Mouse (Mus musculus) thymus, postnatal 25 days (tissue): ENCODE data around the gene Aldh18a1.
A peak's percentile ranks its signal among the peaks of the same experiment; 100 is the strongest.
"Not testable (repeated sequence)": the region's sequence is repeated elsewhere in the genome, so short reads cannot be mapped to it uniquely, and the experiment has no call there.

Source experiments
- DNase-seq: peaks from one replicate; pipeline ENCODE4 v3.0.0; 2022

Aldh18a1 gene

DNA sequence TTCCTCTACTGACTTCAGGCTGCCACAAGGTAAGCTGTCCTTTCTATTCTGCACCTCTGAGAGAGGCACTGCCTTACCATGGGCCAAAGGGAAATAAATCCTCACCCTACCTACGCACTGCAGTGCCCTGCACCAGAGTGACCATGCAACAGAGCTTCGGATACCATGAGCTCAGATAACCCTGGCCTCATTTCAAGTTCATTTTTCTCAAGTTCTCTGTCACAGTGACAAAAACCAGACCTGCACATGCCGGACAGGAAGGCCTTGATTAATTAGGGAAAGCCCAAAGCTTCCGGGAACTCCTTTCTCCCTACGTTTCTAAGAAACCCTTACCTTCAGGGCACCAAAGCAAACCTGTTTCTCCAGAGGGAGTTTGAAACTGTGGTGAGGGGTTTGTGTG is 6.6 kb downstream of the Aldh18a1 start:
- no peak for DNase-seq

DNA sequence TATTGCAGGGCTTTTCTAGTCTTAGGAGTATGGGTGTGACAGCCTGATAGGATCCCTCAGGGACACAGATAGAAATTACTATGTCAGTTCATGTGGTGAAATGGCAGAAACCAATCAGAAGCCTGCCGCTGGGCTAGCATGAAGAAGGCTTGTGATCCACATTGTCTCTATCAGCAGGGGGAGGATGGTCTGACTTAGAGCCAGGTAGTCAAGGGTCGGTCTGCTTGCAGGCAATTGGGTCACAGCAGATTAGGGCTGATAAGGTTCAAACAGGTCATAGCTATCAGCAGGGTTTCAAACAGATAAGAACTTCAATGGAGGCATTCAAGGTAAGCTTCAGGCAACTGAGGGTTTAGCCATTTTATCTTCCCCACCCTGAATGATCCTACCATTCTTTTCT is 7.4 kb downstream of the Aldh18a1 start:
- no peak for DNase-seq

DNA sequence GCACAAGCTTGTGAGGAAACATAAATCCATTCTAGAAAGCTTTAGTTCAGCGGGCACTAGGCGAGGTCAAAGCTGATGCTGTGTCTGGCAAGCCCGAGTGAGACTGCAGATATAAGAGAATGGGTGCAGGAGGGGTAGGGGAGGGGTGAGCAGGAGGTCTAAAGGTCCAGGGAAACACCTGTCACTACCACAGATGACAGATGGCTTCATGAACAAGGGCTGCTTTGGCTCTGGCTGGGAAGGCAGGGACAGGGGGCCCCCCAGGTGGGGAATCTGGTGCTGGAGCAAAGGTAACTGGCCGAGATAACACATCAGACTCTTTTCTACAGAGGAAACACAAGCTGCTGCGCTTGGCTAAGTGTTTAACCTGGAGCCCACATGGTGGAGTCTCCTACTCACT is 12.8 kb downstream of the Aldh18a1 start:
- no peak for DNase-seq

DNA sequence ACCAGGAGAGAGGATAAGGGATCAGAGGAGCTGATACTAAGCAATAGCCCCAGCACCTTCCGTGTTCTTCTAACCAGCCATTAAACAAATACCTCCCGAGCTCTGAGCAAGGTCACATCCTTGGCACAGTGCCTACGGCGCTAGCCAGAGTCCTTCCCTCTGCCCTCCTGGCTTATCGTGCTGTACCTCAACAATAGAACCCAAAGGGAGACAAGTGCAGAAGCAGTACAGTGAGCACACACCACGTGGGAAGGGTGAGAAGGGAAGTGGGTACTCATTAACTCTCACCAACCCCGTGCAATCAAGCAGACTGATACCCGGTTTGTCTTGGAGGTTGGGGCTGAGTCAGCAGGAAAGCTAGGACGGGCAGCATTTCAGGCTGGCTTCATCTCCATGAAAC is 17.5 kb downstream of the Aldh18a1 start:
- DNase-seq: no peak

DNA sequence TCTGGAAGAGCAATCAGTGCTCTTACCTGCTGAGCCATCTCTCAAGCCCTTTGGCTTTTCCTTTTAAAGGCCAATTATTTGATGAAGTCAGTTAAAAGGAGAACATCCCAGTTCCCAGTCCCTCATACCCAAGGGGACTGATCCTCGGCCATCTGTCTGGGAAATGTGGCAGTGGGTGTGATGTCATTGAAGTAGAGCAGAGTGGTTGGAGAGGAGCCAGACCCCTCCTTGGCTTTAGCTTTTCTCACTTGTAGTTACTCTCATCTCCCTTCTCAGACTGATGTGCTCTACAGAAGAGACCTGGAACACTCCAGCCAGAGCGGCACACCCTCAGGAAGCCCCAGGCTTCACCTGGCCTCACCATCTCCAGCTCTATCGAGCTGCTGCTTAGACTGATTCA is 20.6 kb downstream of the Aldh18a1 start:
- DNase-seq: no peak

DNA sequence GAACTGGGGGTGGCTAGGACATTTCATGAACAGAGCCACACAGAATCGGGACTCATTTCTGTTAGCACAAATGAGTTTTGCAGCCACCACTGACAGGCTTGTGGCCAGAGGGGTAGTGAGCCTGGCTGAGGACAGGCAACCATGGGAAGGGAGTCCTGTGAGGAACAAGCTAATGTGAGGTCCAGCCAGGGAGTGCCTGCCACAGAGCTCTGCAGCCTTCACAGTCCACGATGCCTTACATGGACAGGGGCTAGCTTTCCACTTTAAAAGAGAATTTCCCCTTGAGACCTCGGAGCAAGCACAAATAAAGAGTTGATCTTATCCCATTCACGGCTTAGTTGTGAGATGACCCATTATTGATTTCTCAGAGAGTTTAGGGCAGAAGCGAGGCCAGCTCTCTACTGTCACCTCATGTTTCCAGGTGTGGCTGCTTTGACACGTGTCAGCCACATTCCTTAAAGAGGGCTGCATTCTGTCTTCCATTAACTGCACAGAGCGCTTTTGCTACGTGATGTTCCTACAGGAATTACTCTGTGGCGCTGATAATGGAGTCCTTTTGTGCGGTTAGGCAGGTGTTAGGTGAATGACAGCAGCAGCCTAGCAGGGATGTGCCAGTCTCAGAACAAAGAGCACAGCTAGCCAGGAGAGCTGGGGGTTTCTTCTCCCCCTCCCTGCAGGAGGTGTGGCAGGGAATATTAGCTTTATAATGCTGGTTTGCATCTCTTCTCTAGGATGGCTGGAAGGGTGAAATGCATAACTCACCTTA is 24.2 kb downstream of the Aldh18a1 start:
- no peak for DNase-seq

DNA sequence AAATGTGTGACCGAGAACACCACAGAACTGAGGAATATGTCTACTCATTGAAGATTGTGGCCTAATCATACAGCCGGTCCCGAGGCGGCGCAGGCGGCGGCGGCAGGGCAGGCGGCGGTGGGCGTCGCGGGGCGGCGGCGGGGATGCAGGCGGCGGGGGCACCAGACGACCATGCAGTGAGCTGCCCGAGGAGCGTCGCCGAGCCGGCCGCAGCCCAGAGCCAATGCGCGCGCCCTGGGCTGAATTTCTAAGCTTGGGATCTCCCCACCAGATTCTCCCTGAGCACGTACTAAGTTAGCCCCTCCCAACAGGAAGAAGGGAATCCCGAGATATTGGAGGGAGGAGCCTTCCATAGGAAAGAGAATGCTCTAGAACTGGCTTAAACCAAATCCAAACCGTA is 26.7 kb downstream of the Aldh18a1 start:
- not testable (repeated sequence) for DNase-seq

DNA sequence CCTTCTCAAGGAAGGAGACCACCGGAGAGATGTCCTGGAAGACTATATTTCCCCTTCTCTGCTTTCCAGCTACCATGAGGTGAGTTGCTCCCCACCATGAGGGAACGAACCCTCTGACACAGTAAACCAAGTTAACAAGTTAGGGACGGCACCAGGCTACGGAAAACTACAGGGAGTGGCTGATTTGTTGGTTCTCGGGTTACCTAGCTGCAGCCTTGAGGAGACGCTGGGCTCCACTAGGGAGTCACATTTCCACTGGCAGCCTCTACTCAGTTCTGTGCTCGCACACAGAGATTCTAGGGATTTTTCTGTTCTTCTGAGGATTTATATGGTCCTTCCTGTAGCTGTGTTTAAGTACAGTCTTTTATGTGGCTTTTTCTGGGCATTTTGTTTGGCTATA is 32.2 kb downstream of the Aldh18a1 start:
- no peak for DNase-seq

DNA sequence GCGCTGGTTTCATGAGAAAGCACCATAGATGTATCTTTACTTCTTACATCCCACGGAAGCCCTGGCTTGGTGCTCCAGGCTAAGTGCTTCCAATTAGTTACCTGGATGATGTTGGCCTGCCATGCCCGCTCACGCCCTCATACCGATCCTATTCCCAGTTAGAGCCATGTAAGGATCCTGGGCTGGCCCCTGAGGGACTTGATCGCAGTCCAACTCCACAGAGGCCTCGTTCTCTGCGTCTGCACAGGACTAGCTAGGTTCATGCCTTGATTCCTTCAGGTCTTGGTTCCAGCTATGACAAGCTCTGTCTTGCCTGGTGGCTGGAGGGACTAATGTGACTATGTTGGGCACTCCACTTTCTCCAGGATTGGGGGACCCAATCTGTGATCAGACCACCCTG is 33.1 kb downstream of the Aldh18a1 start:
- DNase-seq: no peak

DNA sequence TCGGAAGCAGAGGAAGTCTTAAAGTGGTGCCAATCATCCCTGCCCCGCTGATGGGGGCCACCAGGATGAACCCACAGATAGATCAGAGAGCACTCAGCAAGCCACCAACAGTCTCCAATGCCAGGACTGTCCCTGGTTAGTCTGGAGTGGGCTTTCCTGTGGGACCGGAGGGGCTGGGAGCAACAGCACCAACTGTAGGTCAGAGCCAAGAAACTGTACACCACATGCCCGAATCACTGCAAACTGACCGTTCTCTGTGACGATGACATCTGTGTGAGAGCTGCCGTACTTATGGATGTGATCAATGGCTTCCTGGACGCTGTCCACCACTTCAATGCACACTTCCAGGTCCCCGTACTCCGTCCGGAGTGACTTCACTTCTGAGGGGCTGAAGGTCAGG is 33.9 kb downstream of the Aldh18a1 start:
- DNase-seq: no peak

DNA sequence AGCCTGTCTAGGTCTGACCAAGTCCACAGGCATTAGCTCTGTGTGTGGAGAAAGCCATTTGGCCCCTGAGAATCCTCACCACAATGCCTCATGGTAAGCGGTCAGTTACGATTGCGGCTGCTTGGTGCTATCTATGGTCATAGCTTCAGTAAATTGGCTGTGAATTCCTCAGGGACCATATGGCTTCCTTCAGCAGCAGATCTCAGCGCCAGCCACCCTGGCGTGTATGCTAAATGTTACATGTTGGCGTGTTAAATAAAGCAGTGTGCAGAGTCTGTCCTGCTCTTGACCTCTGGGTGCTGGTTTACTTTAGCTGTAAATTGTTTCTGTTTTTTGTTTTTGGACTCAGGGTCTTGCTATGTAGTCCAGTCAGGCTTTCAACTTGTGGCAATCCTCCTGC is 34.4 kb downstream of the Aldh18a1 start:
- no peak for DNase-seq

DNA sequence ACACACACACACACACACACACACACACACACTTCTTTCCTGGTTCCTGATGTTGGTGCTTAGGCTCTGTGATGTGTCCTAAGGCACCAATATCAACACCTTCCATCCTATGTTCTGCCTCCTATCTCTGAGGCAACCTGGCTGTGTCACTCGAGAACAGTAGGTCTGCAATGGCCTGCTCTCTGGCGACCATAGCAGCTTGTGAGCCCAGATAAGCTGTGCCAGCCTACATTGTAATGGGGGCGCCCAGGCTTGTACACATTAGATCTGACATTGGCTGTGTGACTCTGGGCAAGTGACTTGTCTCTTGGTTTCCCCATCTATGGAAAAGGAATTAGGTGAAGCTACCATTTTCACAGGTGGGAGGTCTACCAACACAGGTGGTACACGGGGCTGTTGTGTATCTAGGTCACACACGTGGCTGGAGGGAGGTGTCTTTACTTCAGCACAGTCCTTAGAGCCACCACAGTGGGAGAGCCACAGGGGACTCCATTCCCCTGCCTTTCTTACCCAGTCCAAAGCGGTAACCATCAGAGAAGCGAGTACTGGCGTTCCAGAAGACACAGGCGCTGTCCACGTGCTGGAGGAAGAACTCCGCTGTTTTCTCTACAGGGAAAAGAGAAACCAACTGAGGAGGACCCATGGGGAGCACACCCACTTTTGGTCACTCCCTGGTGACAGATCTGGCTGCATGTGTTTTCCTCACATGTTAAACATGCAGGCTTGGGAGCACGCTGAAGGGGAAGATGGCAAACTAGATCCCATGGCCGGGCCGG is 35.1 kb downstream of the Aldh18a1 start:
- no peak for DNase-seq

DNA sequence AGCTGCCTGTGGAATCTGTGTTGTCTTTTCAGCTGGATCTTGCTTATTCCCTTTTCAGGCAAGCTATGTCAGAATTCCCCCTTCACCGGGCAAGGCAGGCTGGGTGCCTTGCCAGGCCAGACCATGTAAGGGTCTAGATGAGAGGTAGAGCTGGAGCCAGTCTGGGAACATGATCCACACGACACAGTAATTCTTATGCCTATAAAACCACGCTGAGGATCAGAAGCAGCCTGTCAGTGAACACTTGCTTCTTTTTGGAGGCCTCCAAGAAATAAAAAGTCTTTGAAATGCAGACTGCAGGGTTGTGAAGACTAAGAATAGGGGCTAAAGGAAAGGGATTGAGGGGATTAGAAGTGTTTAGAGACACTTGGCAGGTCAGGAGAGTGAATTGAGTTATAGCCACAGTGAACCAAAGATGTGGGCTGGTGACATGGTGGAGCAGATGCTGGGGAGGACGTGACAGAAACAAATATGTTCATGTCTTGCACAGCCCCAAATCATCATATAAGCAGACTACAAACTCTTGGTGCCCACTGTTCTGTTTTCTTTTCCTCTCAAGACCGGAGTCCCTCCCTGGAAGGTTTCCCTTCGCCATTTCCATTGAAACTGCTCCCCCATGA is 38.6 kb downstream of the Aldh18a1 start:
- DNase-seq: no peak

DNA sequence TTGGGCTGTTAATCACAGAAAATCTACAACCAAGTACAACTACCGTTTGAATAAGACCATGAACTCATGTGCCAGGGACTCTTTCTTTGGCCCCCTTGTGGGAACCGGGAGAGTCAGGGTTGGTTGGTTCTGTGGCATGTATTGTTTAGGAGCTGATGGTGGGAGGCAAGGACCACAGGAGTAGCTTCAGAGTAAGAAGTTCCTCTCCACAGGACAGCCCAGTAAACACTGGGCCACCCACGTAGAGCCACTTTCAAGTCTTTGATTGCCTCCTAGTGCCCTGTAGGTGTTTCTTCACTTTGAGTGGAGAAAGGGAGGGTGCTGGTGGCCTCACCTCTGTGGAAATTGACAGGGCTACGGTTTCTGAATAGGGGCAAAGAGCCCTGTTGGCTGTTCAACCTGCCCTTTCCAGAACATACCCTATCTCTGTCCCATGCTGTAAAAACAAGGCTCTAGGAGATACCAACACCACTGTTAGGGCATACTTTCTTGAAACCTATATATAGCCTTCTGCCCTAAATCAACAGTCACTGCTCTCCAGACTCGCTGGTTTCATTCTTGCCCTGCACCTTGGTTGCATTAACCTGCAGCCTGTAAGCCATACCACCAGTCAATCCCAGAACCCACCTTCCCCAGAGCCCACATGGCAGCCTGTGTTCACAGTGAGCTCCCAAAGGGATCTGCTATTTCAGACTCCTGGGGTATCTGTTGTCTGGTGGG is 39.3 kb downstream of the Aldh18a1 start:
- DNase-seq: no peak

DNA sequence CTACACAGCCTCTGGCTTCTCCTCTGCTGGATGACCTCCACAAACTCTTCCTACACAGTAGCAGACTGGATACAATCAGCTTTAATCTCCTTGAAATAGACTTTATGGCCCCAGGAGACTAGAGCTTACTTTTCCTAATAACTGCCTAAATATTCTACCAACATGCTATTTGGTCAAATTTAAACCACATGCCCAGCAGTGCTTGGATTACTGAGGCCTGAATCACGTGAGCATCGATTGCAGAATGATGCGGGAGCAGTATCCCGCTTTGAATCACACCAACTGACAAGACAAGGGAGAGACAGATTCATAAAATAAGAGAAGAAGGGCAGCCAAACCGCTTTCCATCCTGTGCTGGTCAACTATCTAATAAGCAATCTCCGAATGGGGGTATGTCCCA is 39.9 kb downstream of the Aldh18a1 start:
- DNase-seq: no peak

DNA sequence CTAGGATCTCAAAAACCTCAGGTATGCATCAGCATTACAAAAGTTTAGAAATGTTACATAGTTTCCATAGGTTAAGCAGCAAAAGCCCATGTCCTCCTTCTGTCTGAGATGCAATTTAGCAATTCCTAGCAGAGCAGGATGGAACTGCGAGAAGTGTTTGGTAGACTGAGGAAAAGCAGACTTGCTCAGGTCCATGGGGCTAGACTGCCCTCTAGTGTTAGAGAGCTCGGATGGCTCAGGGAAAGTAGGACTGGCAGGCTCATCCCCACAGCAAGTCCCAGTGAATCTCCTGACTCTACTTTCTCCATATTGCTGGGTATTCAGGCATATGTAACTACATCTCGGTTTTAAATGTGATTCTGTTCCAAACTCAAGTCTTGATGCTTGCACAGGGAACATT is 43.4 kb downstream of the Aldh18a1 start:
- DNase-seq: peak; percentile 54

DNA sequence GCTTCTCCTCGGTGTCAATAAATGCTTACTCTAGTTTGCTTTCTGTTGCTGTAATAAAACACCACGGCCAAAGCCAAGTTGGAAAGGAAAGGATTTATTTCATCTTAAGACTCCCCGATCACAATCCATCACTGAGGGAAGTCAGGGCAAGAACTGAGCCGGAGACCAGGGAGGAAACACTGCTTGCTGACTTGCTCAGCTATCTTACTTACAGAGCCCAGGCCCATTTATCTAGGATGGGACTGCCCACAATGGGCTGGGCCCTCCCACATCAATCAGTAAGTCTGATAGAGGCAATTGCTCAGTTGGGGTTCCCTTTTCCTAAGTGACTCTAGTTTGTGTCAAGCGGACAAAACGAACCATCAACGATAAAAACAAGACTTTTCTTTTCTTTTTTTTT is 45.5 kb downstream of the Aldh18a1 start:
- DNase-seq: no peak

DNA sequence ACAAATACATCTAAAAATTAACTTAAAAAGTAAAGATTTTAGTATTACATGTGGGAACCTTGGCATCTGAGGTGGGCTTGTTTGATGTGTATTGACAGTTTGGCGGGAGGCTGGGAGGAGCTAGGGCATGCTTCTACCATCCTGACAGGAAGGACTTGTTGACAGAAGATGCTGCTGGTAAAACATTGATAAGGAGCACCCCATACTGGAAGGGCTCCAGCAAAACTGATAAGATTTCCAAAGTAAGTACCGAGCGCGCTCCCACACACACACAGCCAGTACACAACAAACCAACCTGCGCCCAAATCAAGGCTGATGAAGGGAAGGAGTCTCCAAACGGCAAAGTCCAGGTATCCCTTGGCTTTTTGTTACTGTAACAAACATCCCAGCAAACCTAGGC is 51.7 kb downstream of the Aldh18a1 start:
- no peak for DNase-seq

DNA sequence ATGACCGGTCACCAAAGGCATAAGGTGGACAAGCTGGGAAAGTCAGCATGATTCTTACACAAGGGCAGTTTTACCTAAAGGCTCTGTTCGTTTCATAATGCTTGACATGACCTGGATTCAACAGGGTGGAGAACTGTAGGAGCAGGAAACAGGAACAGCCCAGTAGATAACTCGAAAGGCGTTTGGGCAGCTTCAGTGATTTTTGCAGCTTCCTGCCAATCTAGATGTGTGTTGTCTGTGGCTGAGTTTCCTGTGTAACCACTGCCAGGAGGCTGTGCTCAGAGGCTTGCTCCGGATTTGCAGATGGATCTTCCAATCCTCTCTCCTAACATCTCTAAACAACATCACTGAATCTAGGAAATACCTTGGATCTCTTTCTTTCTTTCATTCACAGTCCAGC is 55.7 kb downstream of the Aldh18a1 start:
- DNase-seq: no peak

DNA sequence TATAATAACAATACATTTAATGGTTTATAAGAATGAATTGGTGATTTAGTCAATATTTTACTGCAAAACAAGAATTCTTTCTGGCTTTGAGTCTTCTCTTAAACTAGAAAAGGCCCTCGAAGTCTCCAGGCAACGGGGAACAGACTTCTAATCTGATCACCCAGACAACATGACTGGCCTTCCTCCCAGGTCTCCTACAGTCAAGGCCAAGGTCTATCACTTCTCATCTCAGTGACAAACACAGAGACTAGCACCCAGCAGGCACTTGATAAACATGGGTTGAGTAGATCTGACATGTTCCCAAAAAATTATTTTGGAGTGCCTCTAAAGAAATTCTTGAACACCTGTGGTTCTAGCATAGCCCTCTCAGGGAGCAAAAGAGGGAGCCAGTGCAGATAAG is 57.9 kb downstream of the Aldh18a1 start:
- no peak for DNase-seq

DNA sequence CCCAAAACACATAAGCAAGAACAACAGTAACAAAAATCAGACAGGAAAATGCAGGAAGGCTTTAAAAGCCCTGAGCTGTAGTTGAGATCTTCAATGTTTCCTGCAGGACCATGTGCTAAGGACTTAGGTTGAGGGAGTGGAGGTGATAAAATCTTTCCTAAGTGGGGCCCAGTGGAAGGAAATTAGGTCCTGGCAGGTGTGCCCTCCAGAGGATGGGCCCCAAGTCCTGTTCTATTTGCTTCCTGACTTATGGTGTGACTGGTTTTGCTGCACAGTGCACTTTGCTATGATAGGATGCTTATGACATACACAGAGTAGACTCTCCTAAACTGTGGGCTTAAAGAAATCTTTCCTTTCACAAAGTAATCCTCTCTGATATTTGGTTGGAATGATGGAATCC is 60.0 kb downstream of the Aldh18a1 start:
- DNase-seq: no peak

DNA sequence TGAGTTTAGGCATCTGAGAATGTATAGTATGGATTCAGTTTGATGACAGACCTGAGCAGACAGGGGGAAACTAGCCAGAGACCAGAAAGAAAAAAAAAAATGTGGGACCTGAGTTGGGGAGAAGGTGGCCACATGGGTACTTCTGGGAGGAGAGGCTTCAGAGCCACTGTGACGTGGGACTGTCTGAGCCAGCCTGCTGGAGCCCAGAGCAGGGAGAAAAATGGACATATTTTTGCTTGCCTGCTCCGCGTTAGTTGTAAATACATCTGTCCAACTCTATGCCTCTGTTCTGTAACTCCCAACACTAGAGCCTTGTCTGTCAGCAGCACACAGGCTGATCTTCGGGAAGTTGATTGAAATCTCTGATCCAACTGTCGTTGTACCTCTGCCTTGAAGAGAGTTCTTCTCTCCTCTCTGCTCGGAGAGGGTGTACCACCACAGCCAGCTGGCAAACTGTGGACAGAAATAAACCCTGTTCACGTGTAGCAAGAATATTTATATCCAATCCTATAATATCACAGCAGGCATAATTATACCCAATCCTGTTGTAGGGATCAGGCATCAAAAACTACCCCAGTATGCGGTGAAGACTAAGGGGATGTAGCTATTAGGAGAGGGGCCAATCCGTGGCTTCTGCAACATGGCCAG is 61.8 kb downstream of the Aldh18a1 start:
- DNase-seq: no peak

DNA sequence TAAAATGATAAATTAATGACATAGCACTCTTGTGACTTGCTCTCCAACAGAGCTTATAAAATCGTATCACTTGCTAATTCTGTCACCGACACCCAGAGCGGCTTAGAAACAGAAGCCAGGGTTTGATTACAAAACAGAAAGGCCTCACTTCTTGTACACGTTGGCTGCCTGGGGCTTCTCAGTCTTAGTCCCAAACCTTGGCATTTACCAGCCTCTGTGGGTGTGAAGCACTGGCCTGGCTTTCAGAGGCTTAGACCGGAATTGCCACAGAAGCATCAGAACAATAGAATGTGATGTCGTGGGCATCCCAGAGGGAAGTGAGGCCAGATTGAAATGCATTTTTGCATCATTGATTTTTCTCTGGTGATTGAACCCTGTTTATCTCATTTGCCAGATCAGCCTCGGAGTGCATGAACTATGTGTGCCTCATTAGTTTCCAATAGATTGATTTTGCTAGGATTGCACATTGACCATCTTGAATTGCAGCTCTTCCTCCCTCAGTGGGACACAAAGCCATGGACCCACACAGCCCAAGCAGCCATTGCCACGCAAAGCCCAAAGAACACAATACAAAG is 64.7 kb downstream of the Aldh18a1 start:
- no peak for DNase-seq
